Mouse (Mus musculus): ENCODE measurements at regions not wholly inside any gene's neighbourhood (a gene's known extent, or its start where the extent isn't known, plus 50 kb on each side); places are given as distances from the start of the nearest gene placed in this dataset.

- WGBS = 51% methylated on average over 2 of the region's 2 CpGs
- H3K27ac ChIP-seq (ENCODE audit: low read depth, low read length) = no peak overlapping the region
Measured at GRCm38 (mm10) chr14:71432364-71432763, 832.7 kb upstream of the Fam160b2 start.

More at GRCm38 (mm10) chr14:71432364-71432763, 832.7 kb upstream of the Fam160b2 start:
- Histone ChIP-seq H3K4me1 (ENCODE audit: control insufficient read depth, insufficient read depth, low read depth, low read length) (no peaks in the 10 kb centered on the region), H3K36me3 (ENCODE audit: control insufficient read depth, insufficient read depth, low read length) (no peaks in the 10 kb centered on the region), H3K4me3 (ENCODE audit: low read length) (no peak overlapping the region), H3K9me3 (ENCODE audit: control insufficient read depth, low read length) (no peaks in the 10 kb centered on the region), H3K27me3 (replicated peaks; ENCODE audit: control insufficient read depth, insufficient read depth, low read length) (no peaks in the 10 kb centered on the region), H3K9ac (ENCODE audit: low read depth, low read length) (no peak overlapping the region), H3K4me2 (ENCODE audit: low read length) (no peak overlapping the region)
- no peak for ATAC-seq

All from hindbrain, embryonic 16.5 days (tissue).